Mouse (Mus musculus) midbrain, embryonic 10.5 days (tissue): ENCODE measurements around the gene Shprh. TPM values are rescaled to one million over a fixed set of nuclear protein-coding genes. Genes with fewer than 3 reads are reported as not detected.
"Not testable (repeated sequence)": the region's sequence is repeated elsewhere in the genome, so short reads cannot be mapped to it uniquely, and the experiment has no call there.

Experiments used
- DNase-seq: peaks from one replicate; pipeline ENCODE4 v3.0.0-alpha.2; 2017; ENCODE audit warnings: low spot score
- H3K27ac ChIP-seq: fragments of 300-500 bp; sonication (generic); replicated peaks from 2 replicates; pipeline ENCODE4 v1.5.1; 2016; ENCODE audit warnings: mild to moderate bottlenecking
- H3K27me3 ChIP-seq: fragments of 300-500 bp; sonication (generic); 2 replicates; pipeline ENCODE4 v1.6.1; 2016; ENCODE audit warnings: low read depth, mild to moderate bottlenecking; ENCODE audit not compliant: poor library complexity, severe bottlenecking
- H3K36me3 ChIP-seq: fragments of 300-500 bp; sonication (generic); 2 replicates; pipeline ENCODE4 v1.6.1; 2016; ENCODE audit warnings: mild to moderate bottlenecking, moderate library complexity
- H3K4me1 ChIP-seq: fragments of 300-500 bp; sonication (generic); 2 replicates; pipeline ENCODE4 v1.6.1; 2016
- H3K4me3 ChIP-seq: fragments of 300-500 bp; sonication (generic); 2 replicates; pipeline ENCODE4 v1.5.1; 2016; ENCODE audit warnings: mild to moderate bottlenecking, moderate library complexity
- H3K9me3 ChIP-seq: fragments of 300-500 bp; sonication (generic); replicated peaks from 2 replicates; pipeline ENCODE4 v1.6.1; 2016; ENCODE audit warnings: mild to moderate bottlenecking
- WGBS: fragments of 180-500 bp; shearing (Covaris S2); methylation state at CpG from one replicate; pipeline ENCODE4 v1.1.7; 2016; 5-methylcytosine and 5-hydroxymethylcytosine counted together
- polyA plus RNA-seq: library from polyadenylated mRNA; unstranded; fragments of >200 nt; fragmentation: Nextera tagmentation; extraction: Ambion mirVana; gene quantifications from 2 replicates; pipeline ENCODE4 v1.2.1, GENCODE M21; 2016

Shprh gene
- polyA plus RNA-seq, 1 experiment from 2014 or later: 17.5 TPM

DNA sequence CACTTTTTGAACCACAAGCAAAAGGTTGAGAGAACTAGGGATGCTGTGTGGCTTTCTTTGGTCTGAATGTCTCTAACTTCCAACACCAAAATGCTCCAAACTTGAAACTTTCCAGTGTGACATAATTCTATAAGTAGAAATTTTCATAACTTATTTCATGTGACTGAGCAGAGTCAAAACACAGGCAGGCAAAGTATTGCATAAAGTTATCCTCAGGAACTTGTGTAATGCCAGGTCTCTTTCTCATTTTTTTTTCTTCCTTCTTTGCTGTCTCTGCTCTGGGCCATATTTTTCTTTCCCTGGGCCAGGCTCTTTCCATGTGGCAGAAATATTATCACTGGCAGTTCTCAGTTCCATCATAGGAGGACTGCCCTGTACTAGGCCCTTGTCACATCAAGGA lies 110.9 kb downstream of the Shprh start:
- H3K9me3 ChIP-seq: 0 out of 2 replicates have a peak, but pooled peaks cover 3% of the 10 kb centered on the region
- DNase-seq: no peak
- no peaks in the 10 kb centered on the region for H3K27me3 ChIP-seq
- H3K4me1 ChIP-seq: no peaks in the 10 kb centered on the region
- H3K4me3 ChIP-seq: no peak overlapping the region
- no peak overlapping the region for H3K27ac ChIP-seq
- no peaks in the 10 kb centered on the region for H3K36me3 ChIP-seq

DNA sequence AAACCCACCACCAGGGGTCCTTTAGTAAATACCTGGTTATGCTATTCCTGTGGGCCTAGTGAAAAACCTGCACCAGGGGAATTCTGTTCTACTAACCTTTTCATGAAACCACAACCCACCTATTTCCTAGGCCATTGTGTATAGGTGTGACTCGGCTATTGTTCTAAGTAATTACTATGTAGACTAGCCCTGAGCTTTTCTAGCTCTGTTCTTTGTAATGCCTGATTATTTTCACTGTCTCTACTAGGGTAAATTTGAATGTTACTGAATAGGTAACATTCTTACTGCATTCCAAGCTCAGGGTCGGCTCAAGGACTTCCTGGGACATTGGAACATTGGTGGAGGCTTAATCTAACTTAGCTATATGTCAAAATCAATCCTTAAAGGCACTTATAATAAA lies 113.1 kb downstream of the Shprh start:
- not testable (repeated sequence) for H3K9me3 ChIP-seq, H3K27ac ChIP-seq, H3K27me3 ChIP-seq, DNase-seq, H3K4me3 ChIP-seq, H3K4me1 ChIP-seq, H3K36me3 ChIP-seq
- 81% methylated on average over 2 of the region's 2 CpGs for WGBS

DNA sequence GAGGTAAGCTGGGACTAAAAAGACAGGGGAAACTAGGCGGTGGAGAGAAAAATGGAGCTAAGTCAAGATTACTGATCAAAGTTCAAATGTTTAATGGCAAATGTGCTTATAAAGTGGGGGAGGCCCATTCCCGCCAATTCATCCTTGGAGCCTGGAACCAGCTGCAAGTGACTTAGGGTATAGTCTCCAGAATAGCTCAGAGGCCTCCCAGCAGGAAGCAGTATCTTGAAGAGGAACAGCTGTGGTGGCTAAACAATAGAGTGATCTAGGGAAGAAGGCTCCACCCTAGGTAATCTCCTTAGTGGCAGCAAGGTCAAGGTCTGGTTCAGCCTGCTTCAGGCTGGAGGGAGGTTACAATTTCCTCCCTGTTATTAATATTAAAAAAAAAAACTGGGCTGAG lies 114.6 kb downstream of the Shprh start:
- not testable (repeated sequence) for H3K4me1 ChIP-seq, H3K27me3 ChIP-seq, H3K9me3 ChIP-seq, H3K4me3 ChIP-seq, DNase-seq, H3K36me3 ChIP-seq, H3K27ac ChIP-seq
- 92% methylated on average over 2 of the region's 2 CpGs for WGBS

Other genes starting within 250 kb of the Shprh start
- 0.01 and 0.09 TPM in 2 replicates for gene Grm1, start 67.1 kb upstream of the Shprh start, polyA plus RNA-seq
- 49.9 and 51.9 TPM in 2 replicates for gene Fbxo30, start 131.9 kb downstream of the Shprh start, polyA plus RNA-seq
- gene Epm2a, start 194.0 kb downstream of the Shprh start, polyA plus RNA-seq: 0.64 and 0.73 TPM in 2 replicates